Comparison of ENCODE assay signal across 10 mouse cellular contexts in the genomic region with DNA sequence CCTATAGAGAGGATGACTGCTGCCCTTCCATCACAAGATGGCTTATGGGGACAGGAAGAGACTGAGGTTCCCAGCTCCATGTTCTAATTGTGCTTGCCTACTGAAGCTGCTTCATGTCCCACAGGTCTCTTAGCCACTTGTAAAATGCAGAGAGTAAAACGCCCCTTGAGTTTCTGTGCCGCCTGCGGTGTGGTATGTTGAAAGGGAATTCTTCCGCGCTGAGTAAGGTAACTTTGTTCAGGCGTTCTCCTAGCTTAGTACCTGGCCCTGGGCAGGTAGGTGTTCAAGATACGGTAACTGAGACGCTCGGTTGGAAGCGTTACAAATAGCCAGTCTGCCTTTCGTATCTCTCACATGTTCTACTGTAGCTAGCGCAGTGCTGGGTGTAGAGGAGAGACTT. TPM values are rescaled to one million over a fixed set of nuclear protein-coding genes. Genes with fewer than 3 reads are reported as not detected.
DNase-seq lines count a peak whose midpoint lies in the region; ATAC-seq and TF ChIP-seq lines count a peak whose summit lies in the region.
"Had no signal": no experiment of that assay in that cellular context is flagged by ENCODE, and none has a peak within 500 bp of the region (broad histone marks: within the 10 kb centered on the region; RNA-seq: fewer than 3 reads in every experiment).

No protein-coding gene starts in this region.

- H3K27ac ChIP-seq in hindbrain, embryonic 10.5 days: no peak overlapping the region
- no peak overlapping the region for H3K27ac ChIP-seq in hindbrain, embryonic 16.5 days (ENCODE audit: low read depth, low read length)
- H3K27ac ChIP-seq in forebrain, embryonic 10.5 days: no peak overlapping the region
- H3K27ac ChIP-seq in limb, embryonic 15.5 days: no peak overlapping the region

- no peaks in the 10 kb centered on the region for H3K36me3 ChIP-seq in hindbrain, embryonic 10.5 days
- H3K36me3 ChIP-seq in hindbrain, embryonic 16.5 days (ENCODE audit: control insufficient read depth, insufficient read depth, low read length): no peaks in the 10 kb centered on the region
- no peaks in the 10 kb centered on the region for H3K36me3 ChIP-seq in E14TG2a.4 (ENCODE audit: insufficient read depth, low read length)
- no peaks in the 10 kb centered on the region for H3K36me3 ChIP-seq in forebrain, embryonic 10.5 days (replicated peaks)
- no peaks in the 10 kb centered on the region for H3K36me3 ChIP-seq in limb, embryonic 15.5 days

- 44% methylated on average over 12 of the region's 12 CpGs for WGBS in hindbrain, embryonic 10.5 days
- WGBS in hindbrain, embryonic 16.5 days: 45% methylated on average over 12 of the region's 12 CpGs
- 44% methylated on average over 12 of the region's 12 CpGs for WGBS in forebrain, embryonic 10.5 days
- WGBS in limb, embryonic 15.5 days: 34% methylated on average over 12 of the region's 12 CpGs

- TF ChIP-seq CTCF in E14TG2a.4 (conservative IDR thresholded peaks at IDR 0.05; ENCODE audit: low read length): no peak

- no peaks in the 10 kb centered on the region for H3K9me3 ChIP-seq in hindbrain, embryonic 10.5 days
- H3K9me3 ChIP-seq in hindbrain, embryonic 16.5 days (ENCODE audit: control insufficient read depth, low read length): no peaks in the 10 kb centered on the region
- no peaks in the 10 kb centered on the region for H3K9me3 ChIP-seq in E14TG2a.4 (ENCODE audit: low read length)
- no peaks in the 10 kb centered on the region for H3K9me3 ChIP-seq in forebrain, embryonic 10.5 days
- no peaks in the 10 kb centered on the region for H3K9me3 ChIP-seq in limb, embryonic 15.5 days

- 0 out of 2 replicates have a peak overlapping the region, but pooled peaks have one; percentile 46 for H3K4me3 ChIP-seq in hindbrain, embryonic 10.5 days
- H3K4me3 ChIP-seq in hindbrain, embryonic 16.5 days (ENCODE audit: low read length): no peak overlapping the region
- H3K4me3 ChIP-seq in E14TG2a.4 (replicated peaks; ENCODE audit: low read length): peak overlapping the region; percentile 75; the same call in 1 of the 2 replicates
- 0 out of 2 replicates have a peak overlapping the region, but pooled peaks have one; percentile 51 for H3K4me3 ChIP-seq in forebrain, embryonic 10.5 days
- peak overlapping the region; percentile 34; the same call in 1 of the 2 replicates for H3K4me3 ChIP-seq in limb, embryonic 15.5 days

- ATAC-seq in hindbrain, embryonic 16.5 days: no peak
- no peak for ATAC-seq in limb, embryonic 15.5 days (ENCODE audit: insufficient number of reproducible peaks, low FRiP score, low TSS enrichment, low read depth)
- ATAC-seq in megakaryocyte, adult 5-6 weeks (ENCODE audit: poor library complexity, severe bottlenecking): no peak

- no peak for DNase-seq in hindbrain, embryonic 10.5 days (ENCODE audit: low spot score)
- no peak for DNase-seq in forebrain, embryonic 10.5 days (ENCODE audit: extremely low spot score, low spot score)
- DNase-seq in Muller cell, postnatal 12 days (ENCODE audit: inconsistent ontology term): no peak
- DNase-seq in retina, postnatal 1 day: no peak

- no peak overlapping the region; the same call in 1 of the 2 replicates for H3K4me2 ChIP-seq in hindbrain, embryonic 16.5 days (ENCODE audit: low read length)
- peak overlapping the region; percentile 40 for H3K4me2 ChIP-seq in limb, embryonic 15.5 days

- peaks cover 55% of the 10 kb centered on the region for H3K4me1 ChIP-seq in hindbrain, embryonic 10.5 days (replicated peaks)
- peaks cover 41% of the 10 kb centered on the region for H3K4me1 ChIP-seq in hindbrain, embryonic 16.5 days (ENCODE audit: control insufficient read depth, insufficient read depth, low read depth, low read length)
- H3K4me1 ChIP-seq in E14TG2a.4 (replicated peaks; ENCODE audit: low read depth, low read length): peaks cover 62% of the 10 kb centered on the region
- H3K4me1 ChIP-seq in forebrain, embryonic 10.5 days: peaks cover 71% of the 10 kb centered on the region
- H3K4me1 ChIP-seq in limb, embryonic 15.5 days: peaks cover 27% of the 10 kb centered on the region

- no peak overlapping the region for H3K9ac ChIP-seq in hindbrain, embryonic 16.5 days (ENCODE audit: low read depth, low read length)
- no peak overlapping the region for H3K9ac ChIP-seq in limb, embryonic 15.5 days

- peaks cover 25% of the 10 kb centered on the region; the same call in 1 of the 2 replicates for H3K27me3 ChIP-seq in hindbrain, embryonic 10.5 days (ENCODE audit: insufficient read depth, poor library complexity, severe bottlenecking)
- no peaks in the 10 kb centered on the region for H3K27me3 ChIP-seq in hindbrain, embryonic 16.5 days (replicated peaks; ENCODE audit: control insufficient read depth, insufficient read depth, low read length)
- H3K27me3 ChIP-seq in E14TG2a.4 (ENCODE audit: insufficient read depth, low read length): peaks cover 27% of the 10 kb centered on the region
- peaks cover 63% of the 10 kb centered on the region for H3K27me3 ChIP-seq in forebrain, embryonic 10.5 days (ENCODE audit: poor library complexity, severe bottlenecking)
- H3K27me3 ChIP-seq in limb, embryonic 15.5 days: peaks cover 20% of the 10 kb centered on the region

RNA-seq across cellular contexts. Expression of a gene that starts 17.9 kb away (rescaled TPM):
- 0.24 and 0.31 TPM in 2 replicates for polyA plus RNA-seq in hindbrain, embryonic 10.5 days (2016; fragmentation: Nextera tagmentation; extraction: Ambion mirVana)
- not detected in 2 replicates for polyA plus RNA-seq in hindbrain, embryonic 16.5 days (2015; fragmentation: Nextera tagmentation; extraction: Ambion mirVana)
- not detected in 2 replicates for polyA plus RNA-seq in forebrain, embryonic 10.5 days (2016; fragmentation: Nextera tagmentation; extraction: Ambion mirVana)
- polyA plus RNA-seq in limb, embryonic 15.5 days (2015; fragmentation: Nextera tagmentation; extraction: Ambion mirVana): not detected in 2 replicates
- not detected in 2 replicates for total RNA-seq in megakaryocyte, adult 5-6 weeks (2015)
- total RNA-seq in megakaryocyte, adult 5-6 weeks (2017): not detected in 2 replicates
- total RNA-seq: adrenal gland, adult 8-10 months had no signal
- polyA plus RNA-seq: thymus, adult 2 months had no signal

RNA-seq across cellular contexts. Expression of a gene that starts 20.4 kb away (rescaled TPM):
- 1.6 and 2.8 TPM in 2 replicates for polyA plus RNA-seq in hindbrain, embryonic 10.5 days (2016; fragmentation: Nextera tagmentation; extraction: Ambion mirVana)
- polyA plus RNA-seq in hindbrain, embryonic 16.5 days (2015; fragmentation: Nextera tagmentation; extraction: Ambion mirVana): 1.8 and 2.3 TPM in 2 replicates
- 1.8 and 3.3 TPM in 2 replicates for polyA plus RNA-seq in forebrain, embryonic 10.5 days (2016; fragmentation: Nextera tagmentation; extraction: Ambion mirVana)
- polyA plus RNA-seq in limb, embryonic 15.5 days (2015; fragmentation: Nextera tagmentation; extraction: Ambion mirVana): 0.12 and 0.25 TPM in 2 replicates
- total RNA-seq in megakaryocyte, adult 5-6 weeks (2015): not detected in 2 replicates
- not detected in 2 replicates for total RNA-seq in megakaryocyte, adult 5-6 weeks (2017)
- polyA plus RNA-seq: thymus, adult 2 months had no signal

RNA-seq across cellular contexts. Expression of a gene that starts 20.4 kb away (rescaled TPM):
- polyA plus RNA-seq in hindbrain, embryonic 10.5 days (2016; fragmentation: Nextera tagmentation; extraction: Ambion mirVana): 2.6 and 7.7 TPM in 2 replicates
- 11.4 and 14.0 TPM in 2 replicates for polyA plus RNA-seq in hindbrain, embryonic 16.5 days (2015; fragmentation: Nextera tagmentation; extraction: Ambion mirVana)
- polyA plus RNA-seq in forebrain, embryonic 10.5 days (2016; fragmentation: Nextera tagmentation; extraction: Ambion mirVana): 4.1 and 4.2 TPM in 2 replicates
- polyA plus RNA-seq in limb, embryonic 15.5 days (2015; fragmentation: Nextera tagmentation; extraction: Ambion mirVana): 0.29 and 0.56 TPM in 2 replicates
- not detected in 2 replicates for total RNA-seq in megakaryocyte, adult 5-6 weeks (2015)
- total RNA-seq in megakaryocyte, adult 5-6 weeks (2017): not detected in 2 replicates
- polyA plus RNA-seq: thymus, adult 2 months had no signal
